Mouse (Mus musculus) neural tube, embryonic 10.5 days (tissue): ENCODE measurements at regions not wholly inside any gene's neighbourhood (a gene's known extent, or its start where the extent isn't known, plus 50 kb on each side); places are given as distances from the start of the nearest gene placed in this dataset.

Source experiments
- DNase-seq: peaks from one replicate; pipeline ENCODE4 v3.0.0-alpha.2; 2017; ENCODE audit warnings: low spot score; ENCODE audit errors: extremely low spot score

- DNase-seq, result no peak
Measured at GRCm38 (mm10) chr9:46541001-46541400, 221.2 kb upstream of the 4931429L15Rik start.

- no peak for DNase-seq
Measured at GRCm38 (mm10) chr9:46538616-46539015, 218.8 kb upstream of the 4931429L15Rik start.

- DNase-seq, result no peak
Measured at GRCm38 (mm10) chr9:46516401-46517130, 196.8 kb upstream of the 4931429L15Rik start.

- DNase-seq, result no peak
Measured at GRCm38 (mm10) chr9:46512276-46513051, 192.7 kb upstream of the 4931429L15Rik start.

- DNase-seq, result no peak
Measured at GRCm38 (mm10) chr9:46511307-46511706, 191.5 kb upstream of the 4931429L15Rik start.

GRCm38 (mm10) chr9:46509896-46510295 lies 190.1 kb upstream of the 4931429L15Rik start:
- no peak for DNase-seq

- DNase-seq, result no peak
Measured at GRCm38 (mm10) chr9:46509458-46509857, 189.7 kb upstream of the 4931429L15Rik start.

- no peak for DNase-seq
Measured at GRCm38 (mm10) chr9:46507036-46507435, 187.2 kb upstream of the 4931429L15Rik start.

- DNase-seq, result no peak
Measured at GRCm38 (mm10) chr9:46504536-46504935, 184.8 kb upstream of the 4931429L15Rik start.

GRCm38 (mm10) chr9:46504133-46504416 lies 184.3 kb upstream of the 4931429L15Rik start:
- DNase-seq, result no peak

- no peak for DNase-seq
Measured at GRCm38 (mm10) chr9:46503321-46504132, 183.7 kb upstream of the 4931429L15Rik start.

- no peak for DNase-seq
Measured at GRCm38 (mm10) chr9:46499426-46499825, 179.6 kb upstream of the 4931429L15Rik start.

- no peak for DNase-seq
Measured at GRCm38 (mm10) chr9:46498861-46499260, 179.1 kb upstream of the 4931429L15Rik start.

- no peak for DNase-seq
Measured at GRCm38 (mm10) chr9:46495276-46495675, 175.5 kb upstream of the 4931429L15Rik start.

- DNase-seq, result peak; percentile 39
Measured at GRCm38 (mm10) chr9:46482859-46483443, 163.2 kb upstream of the 4931429L15Rik start.

GRCm38 (mm10) chr9:46482034-46482858 lies 162.5 kb upstream of the 4931429L15Rik start:
- no peak for DNase-seq

- peak; percentile 35 for DNase-seq
Measured at GRCm38 (mm10) chr9:46481491-46481890, 161.7 kb upstream of the 4931429L15Rik start.

GRCm38 (mm10) chr9:46480080-46480690 lies 160.4 kb upstream of the 4931429L15Rik start:
- DNase-seq, result peak; percentile 82

GRCm38 (mm10) chr9:46478611-46479010 lies 158.8 kb upstream of the 4931429L15Rik start:
- no peak for DNase-seq

GRCm38 (mm10) chr9:46476516-46476915 lies 156.7 kb upstream of the 4931429L15Rik start:
- DNase-seq, result no peak
